Mouse (Mus musculus) thymus, adult 2 months (tissue): ENCODE data around the gene L3mbtl3. TPM values are rescaled to one million over a fixed set of nuclear protein-coding genes. Genes with fewer than 3 reads are reported as not detected.
A peak's percentile ranks its signal among the peaks of the same experiment; 100 is the strongest.

Source experiments
- DNase-seq: peaks from one replicate; pipeline ENCODE4 v3.0.0; 2021
- H3K27ac ChIP-seq: fragments of 200-500 bp; 2 replicates; pipeline ENCODE4 v1.5.1; 2012; ENCODE audit warnings: low read length, control low read depth; ENCODE audit not compliant: control insufficient read depth, insufficient read depth
- H3K27me3 ChIP-seq: fragments of 200-500 bp; 2 replicates; pipeline ENCODE4 v1.6.1; 2012; ENCODE audit warnings: mild to moderate bottlenecking, low read length, moderate library complexity, mixed read lengths; ENCODE audit not compliant: control insufficient read depth, insufficient read depth
- H3K36me3 ChIP-seq: fragments of 200-500 bp; 2 replicates; pipeline ENCODE4 v1.6.1; 2012; ENCODE audit warnings: mild to moderate bottlenecking, low read length, moderate library complexity; ENCODE audit not compliant: control insufficient read depth, insufficient read depth
- H3K4me1 ChIP-seq: fragments of 200-500 bp; replicated peaks from 2 replicates; pipeline ENCODE4 v1.6.1; 2012; ENCODE audit warnings: low read length; ENCODE audit not compliant: control insufficient read depth, insufficient read depth
- H3K4me3 ChIP-seq: fragments of 200-500 bp; 2 replicates; pipeline ENCODE4 v1.5.1; 2012; ENCODE audit warnings: mild to moderate bottlenecking, low read length, control low read depth, moderate library complexity; ENCODE audit not compliant: control insufficient read depth, insufficient read depth
- CTCF ChIP-seq: fragments of 200-500 bp; IDR thresholded peaks from 2 replicates; pipeline ENCODE4 v1.5.1; 2012; ENCODE audit warnings: mild to moderate bottlenecking, control low read depth, low read length, moderate library complexity, borderline replicate concordance; ENCODE audit not compliant: control insufficient read depth, poor library complexity, insufficient read depth; ENCODE audit errors: extremely low read depth
- POLR2A ChIP-seq: fragments of 200-500 bp; IDR thresholded peaks from 2 replicates; pipeline ENCODE4 v1.6.1; 2012; ENCODE audit warnings: mild to moderate bottlenecking, low read length, control low read depth, moderate library complexity; ENCODE audit not compliant: control insufficient read depth, poor library complexity, insufficient read depth; ENCODE audit errors: extremely low read depth
- WGBS: fragments of 180-500 bp; shearing (Covaris S2); methylation state at CpG from one replicate; pipeline ENCODE4 v1.1.7; 2018; 5-methylcytosine and 5-hydroxymethylcytosine counted together
- polyA plus RNA-seq: library from polyadenylated mRNA; depleted of rRNA; stranded (reverse); fragments of >200 nt; gene quantifications from 2 replicates; pipeline ENCODE4 v1.2.3, GENCODE M21; 2012

The L3mbtl3 gene
- polyA plus RNA-seq, 1 experiment = 12.3 TPM

DNA sequence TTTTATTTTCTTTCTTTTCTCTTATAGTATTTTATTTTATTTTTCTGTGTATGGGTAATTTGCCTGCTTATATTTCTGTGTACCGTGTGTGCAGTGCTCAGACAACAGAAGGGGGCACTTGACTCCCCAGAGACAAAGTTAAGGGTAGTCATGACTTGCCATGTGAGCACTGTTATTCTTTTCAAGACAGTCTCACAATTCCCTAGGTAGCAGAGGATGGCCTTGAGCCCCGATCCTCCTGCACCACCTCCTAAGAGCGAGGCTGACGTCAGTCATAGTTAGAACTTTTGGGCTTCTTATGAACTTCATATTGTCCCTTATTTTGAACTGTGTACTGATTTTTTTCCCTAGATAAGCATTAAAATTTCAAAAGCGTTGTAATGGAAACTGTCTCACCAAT lies 48.5 kb downstream of the L3mbtl3 start:
- Histone ChIP-seq H3K27ac (no peak overlapping the region), H3K36me3 (peaks cover 3% of the 10 kb centered on the region; the same call in 1 of the 2 replicates), H3K4me1 (peaks cover 22% of the 10 kb centered on the region), H3K4me3 (no peak overlapping the region), H3K27me3 (no peaks in the 10 kb centered on the region)
- DNase-seq = no peak
- TF ChIP-seq CTCF = no peak
- TF ChIP-seq POLR2A = no peak
- 96% methylated on average over 5 of the region's 5 CpGs for WGBS

DNA sequence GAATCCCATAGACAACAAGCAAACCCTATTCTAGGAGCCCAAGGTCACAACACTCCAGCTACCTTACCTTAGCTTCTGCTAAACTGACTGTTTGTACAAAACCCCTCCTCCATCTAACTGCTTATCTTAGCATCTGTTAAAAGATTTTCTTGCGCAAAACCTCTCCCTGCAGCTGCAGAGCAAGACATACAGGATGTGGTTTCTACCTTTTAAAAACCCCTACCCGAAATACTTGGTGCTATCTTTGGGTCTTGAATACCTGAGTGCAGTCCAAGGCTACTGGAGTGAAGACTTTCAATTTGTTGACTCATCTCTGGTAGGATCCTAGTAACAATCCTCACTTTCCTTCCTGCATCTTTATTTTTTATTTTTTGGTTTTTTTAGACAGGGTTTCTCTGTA lies 50.5 kb downstream of the L3mbtl3 start:
- H3K4me1 ChIP-seq = peaks cover 23% of the 10 kb centered on the region
- DNase-seq = peak; percentile 62
- 4% methylated on average over 2 of the region's 2 CpGs for WGBS
- H3K36me3 ChIP-seq = peaks cover 3% of the 10 kb centered on the region; the same call in 1 of the 2 replicates
- no peaks in the 10 kb centered on the region for H3K27me3 ChIP-seq
- TF ChIP-seq CTCF (no peak), POLR2A (no peak)
- H3K27ac ChIP-seq = peak overlapping the region; percentile 96
- H3K4me3 ChIP-seq = no peak overlapping the region

DNA sequence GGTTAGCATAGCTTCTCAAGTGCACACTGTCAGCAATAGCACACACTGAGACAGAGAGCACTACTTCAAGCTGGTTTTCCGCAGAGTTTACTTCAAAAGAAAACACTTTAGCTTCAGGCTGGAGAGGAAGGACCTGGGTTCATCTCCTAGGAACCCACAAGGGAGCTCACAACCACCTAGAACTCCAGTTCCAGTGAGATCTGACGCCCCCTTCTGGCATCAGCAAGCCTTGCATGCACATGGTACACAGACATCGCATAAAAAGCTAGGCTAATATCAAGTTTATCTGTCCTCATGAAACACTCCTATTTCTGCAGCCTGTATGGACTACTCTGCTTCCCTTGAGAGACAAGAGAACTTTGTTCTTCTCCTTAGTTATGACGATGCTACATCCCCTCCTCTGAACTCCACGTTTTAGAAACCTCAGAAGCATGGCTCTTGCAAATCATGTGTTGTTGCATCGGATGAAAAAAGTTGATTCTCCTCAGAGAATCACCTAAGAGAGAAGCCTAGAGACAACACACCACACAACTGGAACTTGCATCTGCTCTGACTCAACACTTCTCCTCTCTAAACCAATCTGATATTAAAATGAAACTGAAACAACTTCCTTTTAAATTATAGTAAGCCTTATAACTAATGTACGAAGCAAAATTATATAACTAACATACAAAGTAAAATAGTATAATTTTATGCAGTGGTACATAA lies 53.3 kb downstream of the L3mbtl3 start:
- peak; percentile 63 for DNase-seq
- no peaks in the 10 kb centered on the region for H3K27me3 ChIP-seq
- H3K36me3 ChIP-seq = peaks cover 7% of the 10 kb centered on the region
- peaks cover 21% of the 10 kb centered on the region for H3K4me1 ChIP-seq
- WGBS = 38% methylated on average over 7 of the region's 7 CpGs
- no peak overlapping the region for H3K27ac ChIP-seq
- no peak for TF ChIP-seq POLR2A
- no peak overlapping the region for H3K4me3 ChIP-seq

DNA sequence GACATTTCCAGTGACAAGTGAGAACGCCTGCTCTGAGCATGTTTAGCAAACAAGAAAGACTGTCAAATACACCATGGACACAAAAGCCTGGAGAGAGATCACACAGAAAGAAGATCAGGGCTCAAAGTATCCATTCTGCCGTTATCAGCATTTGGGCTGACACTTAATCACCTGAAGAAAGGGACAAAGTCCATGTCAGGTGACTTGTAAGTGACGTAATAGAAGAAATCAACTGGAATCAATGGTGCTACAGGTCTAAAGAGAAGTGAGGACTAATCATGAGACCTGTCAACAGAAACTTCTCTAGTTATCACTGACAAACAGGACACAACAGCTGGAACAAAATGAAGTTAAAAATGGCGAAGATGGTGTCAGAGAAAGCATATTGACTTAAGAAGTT lies 55.1 kb downstream of the L3mbtl3 start:
- 94% methylated on average over 4 of the region's 4 CpGs for WGBS
- no peak overlapping the region for H3K27ac ChIP-seq
- DNase-seq = no peak
- H3K36me3 ChIP-seq = peaks cover 11% of the 10 kb centered on the region; the same call in 1 of the 2 replicates
- no peaks in the 10 kb centered on the region for H3K27me3 ChIP-seq
- peaks cover 17% of the 10 kb centered on the region for H3K4me1 ChIP-seq
- TF ChIP-seq CTCF (no peak), POLR2A (no peak)
- H3K4me3 ChIP-seq = no peak overlapping the region

DNA sequence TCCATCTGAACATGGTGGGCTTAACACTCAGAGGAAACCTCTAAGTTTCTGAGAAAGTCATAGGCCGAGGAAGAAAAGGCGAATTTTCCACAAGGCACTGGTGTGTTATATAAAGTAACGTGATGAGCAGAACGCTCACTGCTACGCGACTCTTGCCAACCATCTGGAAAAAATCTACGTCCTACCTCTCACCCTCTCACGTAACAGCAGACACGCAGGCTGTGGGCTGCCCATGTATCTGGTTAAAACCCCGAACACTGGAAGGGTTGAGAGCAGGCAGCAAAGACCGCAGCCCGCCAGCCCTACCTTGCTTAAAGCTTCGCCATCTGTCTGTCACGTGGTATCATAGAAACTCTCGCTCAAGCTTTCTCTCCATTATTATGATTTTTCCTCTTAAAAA lies 61.4 kb downstream of the L3mbtl3 start:
- no peak for TF ChIP-seq POLR2A
- TF ChIP-seq CTCF = no peak
- no peak overlapping the region for H3K27ac ChIP-seq
- H3K4me3 ChIP-seq = no peak overlapping the region
- peaks cover 47% of the 10 kb centered on the region for H3K36me3 ChIP-seq
- H3K4me1 ChIP-seq = peaks cover 2% of the 10 kb centered on the region; the same call in 1 of the 2 replicates
- no peaks in the 10 kb centered on the region for H3K27me3 ChIP-seq
- DNase-seq = no peak
- WGBS = 97% methylated on average over 15 of the region's 15 CpGs

DNA sequence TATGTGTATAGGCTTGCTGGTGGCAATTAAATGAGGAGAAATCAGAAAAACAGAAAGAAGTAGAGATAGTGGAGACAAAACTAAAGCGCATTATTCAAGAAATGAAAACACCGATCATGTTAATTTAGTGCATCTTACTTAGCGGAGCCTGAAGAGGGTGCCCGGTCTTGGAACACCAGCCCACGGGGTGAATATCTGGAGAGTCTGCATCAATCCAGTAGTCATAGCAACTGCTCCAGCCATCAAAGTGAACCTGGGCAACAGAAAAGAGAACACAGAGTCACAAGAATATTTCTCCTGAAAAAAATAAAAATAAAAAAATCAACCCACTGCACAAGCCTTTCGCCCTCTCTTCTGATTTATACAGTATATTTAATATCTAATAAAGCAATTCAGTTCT lies 72.3 kb downstream of the L3mbtl3 start:
- Histone ChIP-seq H3K27me3 (no peaks in the 10 kb centered on the region), H3K27ac (no peak overlapping the region), H3K36me3 (peaks cover 14% of the 10 kb centered on the region), H3K4me1 (no peaks in the 10 kb centered on the region), H3K4me3 (no peak overlapping the region)
- no peak for DNase-seq
- TF ChIP-seq CTCF (no peak), POLR2A (no peak)
- WGBS = 99% methylated on average over 6 of the region's 6 CpGs

DNA sequence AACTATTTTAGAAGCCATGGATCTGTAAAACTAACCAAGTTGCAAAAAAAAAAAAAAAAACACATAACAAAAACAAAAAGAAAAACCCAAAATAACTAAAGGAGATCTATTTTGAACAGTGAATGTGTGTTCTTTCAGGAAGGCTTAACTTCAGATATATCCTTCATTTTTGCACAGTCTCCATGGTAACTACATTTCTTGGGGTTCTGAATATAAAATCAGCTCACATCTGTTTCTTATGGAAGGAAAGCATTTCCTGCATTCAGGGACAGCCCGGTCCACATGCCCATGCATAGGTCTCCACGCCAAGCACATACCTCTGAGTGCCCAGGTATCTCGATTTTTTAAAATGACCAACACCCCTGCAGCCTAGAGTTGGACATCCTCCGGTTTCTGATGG lies 73.4 kb downstream of the L3mbtl3 start:
- 97% methylated on average over 4 of the region's 4 CpGs for WGBS
- no peak for DNase-seq
- Histone ChIP-seq H3K36me3 (peaks cover 16% of the 10 kb centered on the region), H3K4me3 (no peak overlapping the region), H3K4me1 (no peaks in the 10 kb centered on the region), H3K27ac (no peak overlapping the region), H3K27me3 (no peaks in the 10 kb centered on the region)
- TF ChIP-seq CTCF (no peak), POLR2A (no peak)
